Mouse (Mus musculus): ENCODE measurements around the gene Arhgef12.
"Not testable (repeated sequence)": the region's sequence is repeated elsewhere in the genome, so short reads cannot be mapped to it uniquely, and the experiment has no call there.

The Arhgef12 gene

DNA sequence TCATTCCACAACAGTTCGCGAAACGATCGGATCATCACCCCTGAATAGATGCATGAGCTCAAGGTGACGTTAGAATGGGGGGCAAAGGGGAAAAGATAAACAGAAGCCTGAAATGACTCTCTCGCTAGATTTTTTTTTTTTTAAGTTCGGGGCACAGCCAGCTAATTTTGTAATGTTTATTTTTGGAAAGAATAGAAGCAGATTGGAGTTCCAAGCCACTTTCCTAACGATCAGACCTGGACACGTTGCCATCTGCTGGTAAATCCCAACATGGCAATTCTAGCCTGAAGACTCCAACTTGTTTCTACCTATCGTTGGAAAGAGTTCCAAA is at the start of gene Arhgef12:
TSS of gene Arhgef12 (minus strand) at position 53 of the 331 bp plus-strand sequence.
- peak; percentile 61 to 78 for DNase-seq

- no peak for DNase-seq
Measured at GRCm38 (mm10) chr9:43155960-43156359, 48.9 kb upstream of the Arhgef12 start.

- no peak for DNase-seq
Measured at GRCm38 (mm10) chr9:43151779-43152178, 44.7 kb upstream of the Arhgef12 start.

- DNase-seq: no peak
Measured at GRCm38 (mm10) chr9:43150957-43151356, 43.9 kb upstream of the Arhgef12 start.

- DNase-seq: peak in 1 of 2 experiments; percentile 48
Measured at GRCm38 (mm10) chr9:43150075-43150474, 43.0 kb upstream of the Arhgef12 start.

DNA sequence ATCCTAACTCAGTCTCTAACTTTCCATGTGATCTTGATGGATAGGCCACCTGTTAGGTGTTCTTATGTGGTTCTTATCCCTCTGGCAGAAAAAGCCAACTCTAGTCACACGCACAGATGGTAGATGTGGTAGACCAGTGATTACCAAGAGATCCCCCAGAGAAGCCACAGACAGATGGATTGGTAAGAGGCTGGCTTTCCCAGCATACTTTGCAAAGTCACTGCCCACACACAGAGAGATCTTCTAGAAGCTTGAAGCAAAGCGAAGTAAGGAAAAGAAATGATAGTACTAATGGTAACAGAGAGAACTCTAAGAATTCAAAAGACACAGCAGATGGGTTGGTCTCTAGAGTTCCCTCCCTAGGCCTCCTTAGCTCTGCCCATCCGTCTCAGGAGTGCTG is 42.5 kb upstream of the Arhgef12 start:
- no peak for DNase-seq

GRCm38 (mm10) chr9:43145196-43145595 is 38.2 kb upstream of the Arhgef12 start:
- DNase-seq: no peak

DNA sequence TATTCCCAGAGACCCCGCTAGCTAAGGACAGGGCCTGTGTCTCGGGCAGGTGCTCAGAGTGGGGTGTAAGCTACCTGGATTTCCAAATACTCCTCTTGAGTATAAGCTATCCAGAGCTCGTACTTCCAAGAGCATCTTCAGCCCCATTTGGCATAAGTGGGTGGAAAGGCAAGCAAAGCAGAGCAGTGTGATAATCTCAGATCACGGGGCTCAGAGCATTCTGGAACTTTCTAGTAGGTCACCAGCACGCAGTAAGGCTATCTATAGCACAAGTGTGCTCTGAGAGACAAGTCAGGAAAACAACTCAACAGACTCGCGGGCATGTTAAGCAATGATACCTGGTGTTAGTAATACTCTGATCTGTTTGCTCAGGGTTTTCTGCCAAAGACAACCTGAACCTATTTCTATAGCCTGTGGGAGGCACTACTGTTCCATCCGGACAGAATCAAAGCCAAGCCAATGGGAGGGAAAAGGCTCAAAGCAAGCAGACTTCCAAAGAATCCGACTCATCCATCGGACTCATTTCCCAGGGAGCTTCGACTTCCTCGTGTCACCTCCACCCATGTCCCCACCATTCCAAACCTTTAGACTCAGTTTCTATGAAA is 37.3 kb upstream of the Arhgef12 start:
- DNase-seq: no peak

GRCm38 (mm10) chr9:43141839-43142238 is 34.8 kb upstream of the Arhgef12 start:
- peak; percentile 61 to 81 for DNase-seq

DNA sequence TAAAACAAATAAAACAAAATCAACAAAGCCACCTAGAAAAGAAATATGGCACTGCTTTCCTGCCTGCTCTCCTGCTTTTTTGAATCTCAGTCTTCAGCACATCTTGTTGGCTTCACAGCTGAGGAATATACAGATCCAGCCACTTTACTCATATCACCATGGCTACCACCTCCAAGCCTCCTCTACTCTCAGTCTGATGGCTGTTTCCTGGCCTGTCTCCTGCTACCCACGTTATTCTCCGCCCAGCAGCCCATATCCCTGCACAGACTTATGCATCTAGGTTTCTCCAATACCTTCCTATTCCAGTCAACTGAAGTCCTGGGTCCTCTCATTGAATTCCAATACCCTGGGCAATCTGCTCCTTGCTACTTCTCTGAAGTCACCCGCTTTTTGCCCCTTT is 26.5 kb upstream of the Arhgef12 start:
- DNase-seq: no peak

GRCm38 (mm10) chr9:43132380-43132779 is 25.3 kb upstream of the Arhgef12 start:
- DNase-seq: no peak

GRCm38 (mm10) chr9:43131940-43132339 is 24.9 kb upstream of the Arhgef12 start:
- no peak for DNase-seq

DNA sequence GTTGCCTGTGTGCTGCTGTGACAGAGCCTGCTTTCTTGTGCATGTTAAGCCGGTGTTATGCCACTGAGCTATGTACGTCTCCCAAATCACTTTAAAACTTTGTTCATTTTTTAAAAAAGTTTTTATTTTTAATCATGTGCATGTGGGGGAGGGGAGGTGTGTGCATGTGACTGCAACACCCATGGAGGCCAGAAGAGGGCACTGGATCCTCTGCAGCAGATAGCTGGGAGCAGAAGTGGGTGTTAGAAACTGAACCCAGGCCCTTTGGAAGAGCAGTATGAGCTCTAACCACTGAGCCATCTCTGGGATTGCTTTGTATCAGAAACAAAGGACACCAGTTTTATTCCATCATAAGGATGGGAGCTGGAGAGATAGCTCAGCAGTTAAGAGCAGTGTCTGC is 23.6 kb upstream of the Arhgef12 start:
- DNase-seq: no peak

DNA sequence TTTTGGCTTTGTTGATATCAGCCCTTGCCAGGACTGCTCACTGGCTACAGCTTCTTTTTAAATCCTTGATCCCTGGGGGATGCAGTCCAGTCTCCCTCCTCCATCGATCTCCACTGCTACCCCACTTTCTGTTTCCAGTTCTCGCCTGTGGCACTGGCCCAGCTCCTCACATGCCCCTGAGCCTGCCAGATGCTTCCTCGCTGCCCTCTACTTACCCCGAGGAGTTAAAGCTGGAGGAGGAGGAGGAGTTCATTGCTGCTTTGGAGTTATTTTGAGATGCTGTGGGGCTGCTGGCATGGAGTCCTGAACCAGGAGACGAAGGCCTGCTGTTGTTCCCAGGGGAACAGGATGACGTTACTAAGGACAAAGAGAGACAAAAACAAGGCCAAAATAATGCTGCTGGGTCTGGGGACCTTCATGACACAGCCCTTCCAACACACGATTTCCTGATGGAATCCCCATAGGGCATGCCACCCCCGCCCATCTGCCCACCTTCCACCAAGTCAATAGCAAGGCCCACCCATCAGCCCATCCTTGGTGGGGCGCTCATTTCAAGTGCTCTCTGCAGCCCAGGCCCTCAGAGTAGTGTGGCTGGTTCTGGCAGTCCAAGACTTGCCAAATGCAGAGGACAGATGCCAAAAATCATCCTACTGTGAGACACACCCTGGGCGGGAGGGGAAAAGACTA is 20.2 kb upstream of the Arhgef12 start:
- DNase-seq: peak in 1 of 2 experiments; percentile 33

- DNase-seq: no peak
Measured at GRCm38 (mm10) chr9:43122379-43122778, 15.3 kb upstream of the Arhgef12 start.

DNA sequence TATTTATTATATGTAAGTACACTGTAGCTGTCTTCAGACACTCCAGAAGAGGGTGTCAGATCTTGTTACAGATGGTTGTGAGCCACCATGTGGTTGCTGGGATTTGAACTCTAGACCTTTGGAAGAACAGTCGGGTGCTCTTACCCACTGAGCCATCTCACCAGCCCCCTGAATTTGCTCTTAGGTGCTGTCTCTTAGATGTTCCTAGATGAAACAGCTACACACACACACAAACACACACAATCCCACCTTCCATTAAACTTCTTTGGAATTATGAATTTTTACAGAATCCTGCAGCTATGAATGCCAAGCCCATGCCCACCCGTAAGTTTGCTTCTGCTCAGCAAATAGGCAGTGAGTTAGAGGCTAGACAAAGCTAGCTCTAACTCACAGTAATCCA is 14.9 kb upstream of the Arhgef12 start:
- not testable (repeated sequence) for DNase-seq

- DNase-seq: no peak
Measured at GRCm38 (mm10) chr9:43116997-43117336, 9.9 kb upstream of the Arhgef12 start.

- peak; percentile 85 for DNase-seq
Measured at GRCm38 (mm10) chr9:43116134-43116996, 9.3 kb upstream of the Arhgef12 start, which contains the start of gene Tmem136. Gene Tmem136, minus strand, starts transcription at chr9:43116570.

GRCm38 (mm10) chr9:43115431-43116133 is 8.5 kb upstream of the Arhgef12 start:
- peak in 1 of 2 experiments; percentile 21 for DNase-seq

DNA sequence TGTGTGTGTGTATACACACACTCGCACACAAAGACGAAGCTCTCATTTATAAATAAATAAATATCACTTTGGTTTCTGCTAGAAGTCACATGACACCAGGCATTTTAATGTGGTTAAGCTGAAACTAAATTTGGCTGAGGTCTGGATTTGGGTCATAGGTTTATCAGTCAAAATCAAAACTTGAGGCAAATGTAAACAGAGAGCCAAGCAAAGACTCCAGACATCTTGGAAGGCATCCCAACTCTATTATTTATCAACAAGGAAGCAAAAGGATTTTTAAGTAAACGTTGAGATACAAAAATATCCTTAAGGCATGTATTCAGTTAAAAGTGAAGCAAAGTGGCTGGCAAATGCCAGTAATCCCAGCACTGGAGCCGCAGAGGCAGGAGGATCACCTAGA is 7.8 kb upstream of the Arhgef12 start:
- DNase-seq: no peak

DNA sequence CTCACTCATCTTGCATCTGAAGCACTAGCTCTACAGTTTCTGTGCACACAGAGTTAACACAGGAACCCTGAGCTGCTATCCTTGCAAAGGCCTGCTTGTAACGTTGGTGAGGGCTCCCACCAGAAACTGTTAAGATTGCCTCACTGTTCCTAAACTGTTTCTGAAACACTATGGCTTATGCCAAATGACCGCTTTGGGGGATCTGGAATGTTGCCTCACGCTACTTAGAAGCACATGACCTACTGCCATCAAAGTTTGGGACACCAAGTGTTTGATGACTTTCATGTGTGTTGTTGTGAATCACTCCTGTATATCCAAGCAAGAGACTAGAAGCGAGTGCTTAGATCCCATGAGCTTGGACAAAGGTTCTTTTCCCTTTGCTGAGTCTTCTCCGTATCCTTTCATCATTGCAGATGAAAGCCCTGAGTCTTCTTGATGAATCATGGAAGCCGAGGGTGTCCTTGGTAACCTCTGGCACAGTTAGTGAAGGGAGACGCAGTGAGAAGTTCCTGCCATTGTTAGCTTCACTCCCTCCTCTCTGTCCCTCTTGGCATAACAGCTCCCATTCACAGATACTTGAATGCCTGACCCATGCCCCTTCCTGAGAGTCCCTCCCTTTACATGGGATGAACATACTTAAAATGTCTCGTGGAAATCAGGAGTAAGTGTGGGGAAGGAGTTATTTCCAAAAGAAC is 3.4 kb upstream of the Arhgef12 start:
- DNase-seq: no peak

GRCm38 (mm10) chr9:43109125-43109524 is 2.1 kb upstream of the Arhgef12 start:
- no peak for DNase-seq

- no peak for DNase-seq
Measured at GRCm38 (mm10) chr9:43108721-43109120, 1.7 kb upstream of the Arhgef12 start.

Data from cerebellum, postnatal 25 days (tissue).